Mouse (Mus musculus) spleen, postnatal 10 days (tissue): ENCODE data around the gene Naa35.

Experiments
- DNase-seq, 2 experiments: peaks; one replicate each; pipeline ENCODE4 v3.0.0; 2021 to 2022; ENCODE audit warnings: low spot score in 2 of 2

Naa35 gene

DNA sequence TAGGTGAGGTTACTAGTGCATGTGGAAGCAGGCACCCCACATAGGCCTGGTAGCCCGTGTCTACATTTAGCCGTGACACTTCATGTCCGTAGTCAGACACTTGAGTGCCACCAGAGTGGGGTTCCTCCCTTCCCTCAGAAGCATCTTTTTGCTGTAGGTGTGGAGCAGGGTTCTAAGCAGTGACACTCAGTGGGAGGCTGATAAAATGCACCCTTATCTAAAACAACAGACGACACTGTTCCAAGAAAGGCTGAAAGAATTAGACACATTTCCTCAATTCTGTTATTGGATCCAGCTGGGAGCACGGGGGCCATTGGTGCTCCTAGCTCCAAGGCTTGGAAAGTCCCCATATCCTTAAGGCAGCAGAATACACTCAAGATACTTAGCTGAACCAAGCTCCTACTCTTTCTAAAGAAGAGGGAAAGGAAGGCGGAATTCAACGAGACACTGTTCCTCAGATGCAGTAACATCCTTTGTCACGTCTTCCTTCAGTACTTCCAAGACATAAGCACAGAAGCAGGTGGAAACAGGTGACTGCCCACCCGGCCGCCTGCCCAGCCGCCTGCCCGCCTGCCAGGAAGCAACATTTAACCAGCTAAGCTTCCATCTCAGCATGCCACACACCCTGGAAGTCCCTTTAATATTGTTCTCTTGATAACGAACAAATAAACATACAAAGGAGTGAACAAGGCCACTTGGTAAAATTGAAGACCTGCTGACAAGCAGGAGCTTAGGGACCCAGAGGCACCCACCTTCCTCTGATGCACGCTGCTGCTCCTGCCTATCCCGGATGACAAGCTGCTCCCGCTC, 54.5 kb downstream of the Naa35 start:
- no peak for DNase-seq

DNA sequence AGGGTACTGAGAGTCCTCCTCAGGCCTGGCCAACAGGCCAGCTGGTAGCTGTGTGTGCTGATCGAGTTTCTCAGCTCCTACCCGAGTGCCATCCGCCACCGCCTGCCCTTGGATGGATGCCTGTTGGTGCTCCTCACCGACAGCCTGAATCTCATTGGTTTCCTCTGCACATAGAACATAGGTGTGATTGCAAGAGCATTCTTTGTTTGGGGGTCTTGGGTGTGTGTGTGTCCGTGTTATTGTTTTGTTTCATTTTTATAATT, 55.0 kb downstream of the Naa35 start:
- DNase-seq = no peak

DNA sequence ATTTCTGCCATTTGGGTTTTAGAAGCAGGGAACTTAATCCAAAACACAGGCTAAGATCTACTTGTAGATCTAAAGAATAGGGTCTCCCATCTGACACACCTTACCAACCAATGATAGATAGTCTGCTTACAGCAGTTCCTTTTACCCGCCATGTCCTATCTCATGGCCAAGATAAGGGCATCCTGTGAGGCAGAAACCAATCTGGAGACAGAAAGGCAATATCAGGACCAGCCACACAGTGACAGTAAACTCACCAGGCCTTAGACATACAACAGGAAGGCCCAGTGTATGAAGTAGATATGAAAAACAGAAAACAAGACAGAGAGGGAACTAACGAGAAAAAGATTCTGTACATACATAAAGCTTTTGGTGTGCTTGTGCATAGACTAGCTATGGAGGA, 57.8 kb downstream of the Naa35 start:
- DNase-seq = no peak

DNA sequence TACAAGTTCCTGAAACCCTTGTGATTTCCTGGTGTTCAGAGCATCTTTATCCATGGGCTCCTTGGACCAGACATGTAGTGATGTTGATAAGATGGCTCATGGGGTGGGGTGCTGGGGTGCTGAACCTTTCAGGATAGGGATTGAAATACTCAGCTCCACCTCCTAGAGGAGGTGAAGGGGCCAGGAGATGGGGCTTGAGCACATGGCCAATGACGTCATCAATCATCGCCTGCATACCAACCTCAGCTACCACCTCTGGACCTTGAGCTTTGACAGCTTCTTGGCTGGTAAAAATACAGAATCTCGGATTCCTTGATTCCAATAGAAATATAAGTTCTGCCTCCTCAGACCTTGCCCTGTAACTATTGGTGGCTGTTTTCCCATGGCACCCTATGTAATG, 60.4 kb downstream of the Naa35 start:
- DNase-seq = no peak

DNA sequence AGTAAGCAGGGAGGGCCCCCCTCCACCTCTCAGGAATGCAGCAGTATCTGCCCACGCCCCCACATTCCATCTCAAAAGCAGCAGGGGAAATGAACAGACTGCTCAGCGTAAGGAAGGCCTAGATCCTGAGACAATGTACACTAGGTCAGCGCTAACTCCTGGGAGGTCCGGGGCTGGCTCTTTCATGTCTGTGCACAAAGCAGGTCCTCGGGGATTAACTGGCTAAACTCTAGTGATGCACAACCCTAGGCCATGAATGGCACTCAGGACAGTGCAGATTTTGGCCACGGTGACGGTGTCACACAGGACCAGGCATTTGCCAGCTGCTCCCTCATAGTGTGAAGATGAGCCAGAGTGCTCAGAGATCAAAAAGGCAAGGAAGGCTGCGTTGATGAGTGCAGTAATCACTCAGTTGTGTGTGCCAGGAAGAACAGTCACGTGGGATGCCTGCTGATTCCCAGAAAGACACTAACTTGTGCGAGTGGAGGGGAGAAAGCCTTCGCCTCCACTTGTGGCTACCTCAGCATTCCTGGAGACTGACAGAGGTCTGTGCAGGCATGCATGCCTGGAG, 61.7 kb downstream of the Naa35 start:
- DNase-seq = no peak

DNA sequence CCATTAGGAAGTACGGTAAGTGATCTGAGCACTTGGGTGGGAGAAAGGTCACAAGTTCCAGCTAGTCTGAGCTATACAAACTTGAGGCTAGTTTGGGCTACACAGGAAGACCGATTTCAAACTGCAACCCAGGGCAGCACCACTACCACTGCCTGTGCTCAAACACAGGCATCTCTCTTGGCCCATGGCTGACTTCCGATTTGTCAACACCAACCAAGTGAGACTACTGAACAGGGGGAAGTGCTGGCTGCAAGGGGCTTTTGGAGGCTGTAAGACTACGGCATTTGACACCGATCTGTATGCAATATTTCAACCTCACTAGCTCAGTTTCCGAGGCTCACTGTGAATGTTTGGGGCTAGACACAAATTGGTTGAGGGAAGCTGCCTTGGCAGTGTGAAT, 62.4 kb downstream of the Naa35 start:
- DNase-seq = no peak

DNA sequence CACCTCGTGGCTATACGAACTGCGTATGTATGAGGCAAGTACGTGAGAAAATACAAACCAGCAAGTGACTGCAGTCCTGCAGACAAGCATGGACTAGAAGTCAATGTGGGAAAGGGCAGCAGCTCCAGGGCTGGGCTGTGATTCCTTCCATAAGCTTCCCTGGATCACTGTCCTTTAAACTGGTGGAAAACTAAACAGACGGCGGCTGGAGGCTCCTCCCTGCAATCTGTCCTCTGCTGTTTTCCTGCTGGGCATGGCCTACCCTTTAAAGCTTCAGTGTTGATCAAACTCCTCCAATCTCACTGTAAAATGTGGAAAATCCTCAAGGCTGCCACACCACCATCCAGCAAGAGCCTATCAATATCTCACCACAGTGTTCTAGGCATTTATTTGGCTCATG, 63.5 kb downstream of the Naa35 start:
- DNase-seq = no peak

DNA sequence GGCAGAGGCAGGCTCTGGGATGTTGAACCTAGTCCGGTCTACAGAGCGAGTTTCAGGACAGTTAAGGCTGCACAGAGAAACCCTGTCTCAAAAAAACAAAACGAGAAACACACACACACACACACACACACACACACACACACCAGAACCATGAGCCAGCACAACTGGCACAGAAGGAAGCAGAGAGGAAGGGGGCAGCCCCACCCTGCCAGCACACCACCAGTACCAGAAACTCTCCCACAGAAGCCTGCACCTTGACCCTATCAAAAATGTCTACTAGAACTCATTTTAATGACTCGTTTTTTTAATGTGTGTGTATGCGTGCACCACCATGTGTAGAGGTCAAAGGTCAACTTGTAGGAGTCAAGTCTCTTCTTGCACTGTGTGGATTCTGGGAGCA, 64.7 kb downstream of the Naa35 start:
- DNase-seq = no peak

DNA sequence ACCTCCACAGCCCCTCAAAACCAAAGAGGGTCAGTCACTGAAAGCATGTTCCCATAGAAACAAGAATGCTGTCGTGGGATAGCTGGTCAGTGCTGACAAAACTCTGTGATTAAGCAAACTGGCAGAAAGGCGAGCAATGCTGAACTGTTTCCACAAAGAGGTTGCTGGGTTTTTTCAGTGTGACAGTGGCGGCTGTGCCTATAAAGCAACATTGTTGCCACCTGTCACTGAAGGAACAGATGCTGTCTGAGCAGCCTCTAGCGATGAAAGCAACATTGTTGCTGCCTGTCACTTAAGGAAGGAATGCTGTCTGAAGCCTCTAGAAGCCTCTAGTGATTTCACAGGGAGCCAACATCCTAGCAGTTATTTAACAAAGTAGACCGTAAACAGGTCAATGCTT, 67.6 kb downstream of the Naa35 start:
- no peak for DNase-seq

DNA sequence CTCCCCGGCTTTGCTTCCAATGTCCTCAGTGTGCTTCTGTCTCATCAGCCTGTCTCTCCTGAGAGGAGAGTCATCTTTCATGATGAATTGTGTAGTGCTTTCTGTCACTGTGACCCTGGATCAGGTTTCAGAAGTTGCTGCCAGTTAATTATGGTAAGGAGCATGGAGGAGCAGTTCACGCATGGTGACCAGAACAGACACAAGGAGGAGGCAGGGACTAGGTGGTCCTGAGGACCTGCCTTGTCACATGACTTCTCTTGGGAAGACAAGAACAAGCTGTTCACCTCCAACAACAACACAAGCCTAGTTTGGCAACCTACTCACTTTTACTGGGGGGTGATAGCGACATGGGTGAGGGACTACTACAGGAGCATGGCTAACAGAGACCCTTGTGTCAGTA, 68.1 kb downstream of the Naa35 start:
- DNase-seq = no peak

DNA sequence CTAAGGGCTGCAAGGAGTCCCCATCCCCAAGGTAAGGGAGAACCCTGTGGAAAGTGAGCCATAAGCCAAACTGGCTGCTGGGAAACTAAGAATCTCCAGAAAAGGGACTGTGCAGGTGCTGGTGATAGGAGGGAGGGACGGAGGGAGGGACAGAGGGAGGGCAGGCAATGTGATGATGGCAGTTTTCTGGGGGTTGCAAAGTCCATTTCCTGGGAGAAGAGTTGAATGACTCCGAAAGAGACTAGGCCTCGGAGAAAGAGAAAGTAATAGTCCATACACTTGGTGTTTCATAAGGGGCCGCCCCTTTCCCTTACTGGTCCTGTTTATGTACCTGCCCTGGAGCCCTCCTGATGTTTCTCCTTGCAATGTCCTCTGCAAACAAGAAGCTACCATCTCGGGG, 69.4 kb downstream of the Naa35 start:
- no peak for DNase-seq

DNA sequence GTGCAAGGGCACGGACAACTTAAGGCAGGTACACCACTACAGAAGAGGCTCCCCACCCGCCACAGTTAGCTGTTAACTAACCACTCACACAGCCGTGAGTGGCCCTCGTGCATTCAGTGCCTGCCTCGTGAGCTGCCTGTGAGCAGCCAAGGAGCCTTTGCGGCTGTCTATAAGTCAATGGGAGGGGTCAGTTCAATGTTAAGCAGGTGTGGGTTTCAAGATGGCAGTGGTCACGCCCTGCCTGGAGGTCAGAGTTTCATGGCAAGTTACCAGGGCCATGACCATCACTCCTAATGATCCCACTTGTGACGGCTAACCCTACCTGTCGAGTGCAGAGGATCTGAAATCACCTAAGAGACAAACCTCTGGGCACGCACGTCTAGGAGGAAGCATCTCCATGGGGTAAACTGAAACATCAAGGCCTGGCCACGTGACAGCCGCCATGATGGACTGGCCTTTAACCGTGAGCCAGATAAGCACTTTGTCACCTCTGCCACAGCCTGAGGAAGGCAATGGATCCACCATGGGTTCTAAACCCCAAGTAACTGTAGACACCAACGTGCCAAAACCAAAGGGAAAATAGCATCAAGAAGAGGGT, 70.8 kb downstream of the Naa35 start:
- DNase-seq = no peak

DNA sequence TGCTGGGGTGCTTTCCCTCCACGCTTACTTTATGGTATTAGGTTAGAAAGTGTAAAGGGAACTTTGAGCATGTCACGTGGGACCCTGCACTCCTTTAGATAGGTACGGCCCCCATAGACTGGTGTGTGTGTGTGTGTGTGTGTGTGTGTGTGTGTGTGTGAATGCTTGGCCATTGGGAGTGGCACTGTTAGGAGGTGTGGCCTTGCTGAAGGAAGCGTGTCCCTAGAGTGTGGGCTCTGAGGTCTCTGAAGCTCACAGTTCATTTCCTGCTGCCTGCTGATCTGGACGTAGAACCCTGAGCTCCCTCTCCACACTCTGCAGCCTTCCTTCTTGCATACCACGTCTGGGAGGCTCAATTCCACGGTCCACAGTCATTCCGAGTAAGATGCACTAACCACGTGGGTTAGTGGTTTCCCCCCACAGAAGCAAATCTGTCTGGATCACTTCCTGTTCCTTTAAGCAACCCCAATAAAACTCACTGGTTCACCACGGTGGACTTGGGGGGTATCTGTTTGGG, 71.3 kb downstream of the Naa35 start:
- peak in 1 of 2 experiments; percentile 58 for DNase-seq

DNA sequence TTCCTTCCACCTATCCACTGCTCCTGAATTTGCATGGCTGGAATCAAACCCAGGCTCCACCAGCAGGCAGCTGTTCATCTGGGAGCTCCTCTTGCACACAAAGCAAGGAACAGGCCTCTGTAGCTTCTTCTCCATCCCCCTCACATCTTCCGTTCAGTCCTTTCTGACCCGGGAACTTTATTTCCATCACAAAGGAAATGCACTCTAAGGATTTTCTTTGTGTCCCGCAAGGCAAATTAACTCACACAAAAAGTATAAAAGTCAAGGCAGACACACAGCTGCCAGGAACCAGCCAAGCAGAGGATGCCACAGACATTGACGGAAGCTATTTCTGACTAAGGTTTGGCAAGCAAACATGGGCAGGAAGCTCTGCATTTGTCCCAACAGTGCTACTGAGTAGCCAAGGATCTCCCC, 71.9 kb downstream of the Naa35 start:
- DNase-seq = no peak

DNA sequence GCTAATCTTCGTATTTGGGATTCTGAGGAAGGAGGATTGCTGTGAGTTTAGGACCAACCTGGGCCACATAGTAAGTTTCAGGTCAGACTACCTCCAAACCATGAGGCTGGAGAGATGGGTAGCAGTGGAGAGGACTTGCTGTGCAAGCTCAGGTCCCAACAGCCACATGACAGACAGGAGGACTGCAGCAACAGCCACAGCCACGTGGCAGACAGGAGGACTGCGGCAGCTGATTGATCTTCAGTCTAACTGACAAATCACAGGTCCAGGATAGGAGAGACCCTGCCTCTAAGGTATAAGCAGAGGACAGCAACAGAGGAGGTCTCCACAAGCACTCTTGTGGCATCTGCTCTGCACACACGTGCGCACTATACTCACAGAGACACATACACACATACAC, 72.7 kb downstream of the Naa35 start:
- no peak for DNase-seq

DNA sequence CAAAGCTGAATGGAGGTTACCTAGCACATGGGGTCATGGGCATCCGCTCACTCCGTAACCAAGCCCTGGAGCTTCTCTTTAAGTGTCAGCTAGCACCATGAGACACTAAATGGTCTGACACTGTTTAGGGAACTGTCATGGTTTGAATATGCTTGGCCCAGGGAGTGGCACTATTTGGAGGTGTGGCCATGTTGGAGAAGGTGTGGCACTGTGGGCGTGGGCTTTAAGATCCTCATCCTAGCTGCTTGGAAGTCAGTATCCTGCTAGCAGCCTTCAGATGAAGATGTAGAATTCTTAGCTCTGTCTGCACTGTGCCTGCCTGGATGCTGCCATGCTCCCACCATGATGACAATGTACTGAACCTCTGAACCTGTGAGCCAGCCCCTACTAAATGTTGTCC, 75.3 kb downstream of the Naa35 start:
- DNase-seq = no peak

DNA sequence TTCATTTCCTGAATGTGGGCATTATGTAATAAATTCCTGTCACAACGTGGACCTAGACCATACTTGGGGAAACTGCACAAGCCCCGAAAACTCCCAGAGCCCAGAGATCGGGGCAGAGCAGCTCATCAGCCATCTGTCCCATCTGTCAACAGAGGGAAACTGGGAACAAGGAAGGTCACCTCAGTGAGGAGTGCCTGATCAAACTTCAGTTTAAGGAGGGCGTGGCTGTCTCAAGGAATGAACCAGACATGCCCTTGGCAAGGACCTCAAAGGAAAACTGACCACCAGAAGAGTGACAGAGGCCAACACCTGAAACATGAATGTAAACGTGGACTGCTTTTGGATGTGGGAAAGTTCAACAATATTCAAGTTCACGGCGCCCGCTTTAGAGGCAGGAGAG, 76.3 kb downstream of the Naa35 start:
- DNase-seq = no peak

DNA sequence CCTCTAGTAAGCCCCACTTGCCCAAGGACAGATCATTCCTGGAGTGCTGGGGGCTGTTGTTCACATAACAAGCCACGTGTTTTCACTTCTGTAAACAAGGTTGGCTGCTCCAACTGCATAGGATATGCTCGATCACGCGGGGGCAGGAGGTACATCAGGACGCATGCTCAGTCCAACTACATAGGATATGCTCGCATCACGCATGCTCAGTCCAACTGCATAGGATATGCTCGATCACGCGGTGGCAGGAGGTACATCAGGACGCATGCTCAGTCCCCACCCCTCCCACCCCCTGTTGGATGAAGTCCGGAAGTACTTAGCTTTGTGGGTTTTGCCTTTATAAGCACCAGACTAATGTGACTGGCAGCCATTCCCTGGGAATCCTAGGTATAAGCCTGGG, 76.9 kb downstream of the Naa35 start:
- no peak for DNase-seq

DNA sequence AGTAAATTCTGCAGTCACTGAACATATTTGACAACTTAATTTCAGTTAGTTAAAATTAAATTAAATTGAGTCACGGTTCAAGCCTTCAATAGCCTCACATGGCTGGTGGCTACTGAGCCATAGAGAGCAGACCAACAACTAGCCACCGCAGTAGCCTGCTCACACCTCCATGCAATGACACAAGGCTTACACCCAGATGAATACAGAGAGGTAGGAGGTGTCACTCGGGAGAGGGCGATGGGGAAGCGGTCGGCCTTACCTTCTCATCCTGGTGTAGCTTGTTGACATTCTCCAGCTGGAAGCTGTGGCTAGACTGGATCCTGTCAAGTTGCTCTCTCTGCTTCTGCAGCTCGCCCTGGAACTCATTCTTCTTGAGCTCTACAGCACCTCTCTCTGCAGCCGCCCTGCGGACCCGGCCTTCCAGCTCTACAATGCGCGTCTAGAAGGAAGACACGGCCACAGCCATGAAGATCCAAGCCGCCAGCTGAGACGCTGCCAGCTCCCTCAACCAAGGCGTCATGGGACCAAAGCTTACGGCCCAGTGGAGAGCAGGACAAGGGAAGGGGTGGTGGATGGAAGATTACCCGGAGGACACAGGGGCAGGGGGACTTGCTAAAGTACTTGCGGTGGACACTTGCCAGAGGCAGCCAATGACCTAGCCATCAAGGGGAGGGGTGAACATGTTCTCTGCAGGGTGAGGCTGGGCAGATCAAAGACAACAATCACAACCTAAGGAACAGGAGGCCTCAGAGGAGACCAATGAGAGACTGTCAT, 79.1 kb downstream of the Naa35 start:
- DNase-seq = no peak

DNA sequence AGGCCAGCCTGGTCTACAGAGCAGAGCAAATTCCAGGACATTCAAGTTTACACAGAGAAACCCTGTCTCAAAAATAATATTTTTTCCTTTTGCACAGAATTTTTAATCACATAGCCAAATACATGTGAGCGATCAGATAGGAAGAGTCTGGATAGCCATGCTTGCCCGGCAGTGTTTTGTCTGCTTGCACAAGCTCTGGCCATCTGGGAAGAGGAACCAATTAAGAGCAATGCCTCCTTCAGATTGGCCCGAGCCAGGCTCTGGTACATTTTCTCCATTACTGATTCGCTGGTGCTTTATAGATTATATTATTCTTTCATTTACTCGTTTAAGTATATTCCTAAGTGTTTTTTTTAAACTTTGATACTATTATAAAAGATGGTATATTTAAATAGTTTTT, 82.7 kb downstream of the Naa35 start:
- DNase-seq = no peak

DNA sequence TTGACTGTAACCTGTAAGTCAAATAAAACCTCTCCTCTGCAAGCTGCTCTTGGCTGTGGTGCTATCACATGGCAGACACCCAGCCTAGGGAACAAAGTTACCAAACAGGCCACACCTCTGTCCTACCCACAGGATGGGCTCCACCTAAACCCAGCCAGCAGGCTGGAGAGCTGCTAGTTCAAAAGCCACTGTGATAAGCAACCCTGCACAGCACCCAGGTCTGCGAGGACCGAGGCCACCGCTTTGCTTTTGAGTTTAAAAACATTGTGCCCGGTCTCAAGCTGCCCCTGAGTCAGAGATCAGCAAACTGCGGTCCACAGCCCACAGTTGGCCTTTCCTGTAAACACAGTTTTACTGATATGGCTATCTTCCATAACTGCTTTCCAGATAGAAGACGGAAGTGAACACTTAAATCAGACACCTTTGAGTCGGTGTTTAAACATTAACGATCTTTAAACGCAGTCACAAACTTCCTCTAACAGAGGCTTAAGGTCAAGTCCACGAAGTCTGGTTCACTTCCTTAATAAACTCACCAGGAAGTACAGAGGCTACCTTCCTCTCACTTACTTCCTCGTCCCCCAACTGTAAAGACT, 83.5 kb downstream of the Naa35 start:
- DNase-seq = peak; percentile 67 to 74

DNA sequence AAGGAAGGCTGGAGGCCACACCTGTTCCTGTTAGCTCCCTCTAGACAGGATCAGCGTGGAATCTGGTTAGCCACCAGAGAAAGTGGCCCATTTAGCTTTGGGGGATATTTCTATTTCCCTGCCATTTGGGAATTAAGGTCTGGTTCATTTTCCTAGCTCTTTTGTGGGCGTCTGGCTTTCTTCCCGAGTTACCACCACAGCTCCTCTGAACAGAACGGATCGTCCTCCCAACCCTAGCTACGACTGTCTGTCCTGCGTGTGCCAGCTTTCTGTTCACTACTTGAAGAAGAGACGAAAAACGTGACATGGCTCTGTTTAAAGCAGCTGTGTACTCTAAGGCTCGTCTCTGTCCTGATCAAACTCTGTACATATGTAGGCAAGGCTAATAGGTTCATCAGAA, 84.9 kb downstream of the Naa35 start:
- no peak for DNase-seq
